Mouse (Mus musculus) left cerebral cortex, postnatal 4 days (tissue): ENCODE results near the gene Msmo1. TPM values are rescaled to one million over a fixed set of nuclear protein-coding genes. Genes with fewer than 3 reads are reported as not detected.

ENCODE experiments used
- DNase-seq: peaks from one replicate; pipeline ENCODE4 v3.0.0-alpha.2; 2022
- intact Hi-C: fragments of 180-260 bp; cut with DNase I; formaldehyde crosslinking; loops from one replicate; pipeline ENCODE4 v1.15.1; 2025
- total RNA-seq, 2 experiments: library from RNA; stranded (reverse); gene quantifications; 2 replicates each; pipeline ENCODE4 v1.2.3; 2021

The Msmo1 gene
- total RNA-seq, 2 experiments from 2014 or later, result 123 to 129 TPM

DNA sequence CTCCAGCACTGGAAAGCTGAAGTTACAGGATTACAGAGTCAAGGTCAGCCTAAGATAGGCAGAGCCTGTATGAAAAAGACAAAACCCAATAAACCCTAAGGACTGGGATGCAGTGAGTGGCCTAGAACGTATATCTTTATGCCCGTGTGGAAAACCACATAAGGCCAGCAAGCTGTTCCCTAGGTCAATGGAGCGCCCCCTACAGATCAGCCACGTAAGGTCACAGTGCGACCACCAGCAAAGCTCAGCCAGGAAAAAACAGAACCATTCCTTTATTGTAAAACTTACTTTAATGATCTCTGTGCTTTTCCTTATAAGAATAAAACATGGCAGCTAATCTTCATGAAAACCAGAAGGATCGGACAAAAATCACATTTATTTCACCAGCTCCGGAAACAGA, 15.7 kb downstream of the Msmo1 start:
- intact Hi-C loops, result no loop called here

DNA sequence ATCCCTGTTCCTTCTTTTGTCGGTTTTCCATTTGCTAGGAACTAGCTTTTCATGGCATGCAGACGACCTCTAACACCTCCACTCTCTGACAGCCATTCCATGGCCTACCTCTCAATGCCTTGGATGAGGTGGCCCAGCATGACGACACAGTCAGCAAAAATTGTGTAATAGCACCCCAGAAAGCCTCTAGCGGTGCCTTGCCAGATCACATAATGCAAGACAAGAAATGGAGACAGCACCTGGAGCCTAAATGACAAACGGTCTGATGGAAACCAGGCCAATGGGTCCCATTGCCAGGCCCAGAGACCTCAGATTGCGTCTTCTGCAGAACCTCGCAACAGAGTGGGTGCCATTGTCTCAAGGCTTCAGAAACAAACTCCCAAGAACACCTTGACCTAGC, 21.1 kb downstream of the Msmo1 start:
- intact Hi-C loops, result no loop called here

More for the DNA sequence above, 15.7 kb downstream of the Msmo1 start:
- DNase-seq, result no peak

DNA sequence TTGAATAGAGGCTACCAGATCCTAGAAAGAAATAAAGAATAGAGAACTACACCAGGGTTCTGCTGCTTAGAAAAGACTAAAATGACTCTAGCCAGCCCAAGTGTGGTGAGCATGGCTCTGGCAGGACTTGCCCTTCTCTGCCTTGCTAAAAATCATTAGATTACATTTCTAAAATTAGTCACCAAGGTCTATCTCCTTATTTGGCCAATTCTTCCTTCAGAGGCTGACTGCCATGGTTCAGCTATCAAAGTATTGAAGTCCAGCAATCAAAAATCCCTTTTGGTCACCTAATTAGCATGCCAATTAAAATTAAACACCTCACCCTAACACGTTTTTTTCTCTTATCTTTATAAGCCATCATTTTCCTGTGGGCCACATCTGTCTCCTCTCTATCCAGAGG, 22.0 kb downstream of the Msmo1 start:
- intact Hi-C loops, result no loop called here
- no peak for DNase-seq

More for the DNA sequence above, 21.1 kb downstream of the Msmo1 start:
- DNase-seq, result no peak

DNA sequence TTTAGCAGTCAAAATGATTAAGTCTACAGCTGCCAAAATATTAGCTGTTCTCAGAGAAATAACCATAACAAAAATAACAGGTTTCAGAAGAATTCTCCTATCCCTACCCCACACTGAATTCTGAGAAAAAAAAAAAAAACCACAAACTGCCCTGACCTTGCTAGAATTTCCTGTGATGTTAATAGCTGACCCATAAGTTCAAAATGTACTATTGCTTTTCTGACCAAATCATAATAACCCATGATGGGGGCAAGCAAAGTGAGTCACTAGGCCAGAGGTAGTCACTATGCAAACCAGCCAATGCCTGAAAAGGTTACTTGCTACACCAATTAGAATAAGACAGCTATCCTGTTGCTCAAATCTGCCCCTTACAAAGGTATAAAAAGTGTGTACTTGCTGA, 26.1 kb downstream of the Msmo1 start:
- intact Hi-C loops, result no loop called here
- no peak for DNase-seq

DNA sequence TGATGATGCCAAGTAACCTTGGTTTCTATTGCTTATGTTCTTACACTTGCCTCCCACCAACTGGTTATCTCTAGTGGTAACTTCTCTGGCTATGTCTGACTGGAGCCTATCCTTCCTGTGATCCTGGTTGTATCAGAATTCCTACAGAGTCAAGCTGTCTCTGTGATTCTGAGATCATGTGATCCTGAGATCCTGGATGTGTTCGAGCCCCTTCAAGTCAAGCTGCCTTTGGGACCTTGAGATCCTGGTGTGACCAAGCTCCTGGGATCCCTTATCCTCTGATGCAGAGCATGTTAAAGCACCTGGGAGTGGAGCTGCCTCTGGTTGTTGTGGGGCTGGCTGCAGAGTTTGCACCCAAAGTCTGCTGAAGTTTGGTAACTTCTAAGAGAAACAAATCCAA, 30.4 kb downstream of the Msmo1 start:
- intact Hi-C loops, result no loop called here
- DNase-seq, result no peak

DNA sequence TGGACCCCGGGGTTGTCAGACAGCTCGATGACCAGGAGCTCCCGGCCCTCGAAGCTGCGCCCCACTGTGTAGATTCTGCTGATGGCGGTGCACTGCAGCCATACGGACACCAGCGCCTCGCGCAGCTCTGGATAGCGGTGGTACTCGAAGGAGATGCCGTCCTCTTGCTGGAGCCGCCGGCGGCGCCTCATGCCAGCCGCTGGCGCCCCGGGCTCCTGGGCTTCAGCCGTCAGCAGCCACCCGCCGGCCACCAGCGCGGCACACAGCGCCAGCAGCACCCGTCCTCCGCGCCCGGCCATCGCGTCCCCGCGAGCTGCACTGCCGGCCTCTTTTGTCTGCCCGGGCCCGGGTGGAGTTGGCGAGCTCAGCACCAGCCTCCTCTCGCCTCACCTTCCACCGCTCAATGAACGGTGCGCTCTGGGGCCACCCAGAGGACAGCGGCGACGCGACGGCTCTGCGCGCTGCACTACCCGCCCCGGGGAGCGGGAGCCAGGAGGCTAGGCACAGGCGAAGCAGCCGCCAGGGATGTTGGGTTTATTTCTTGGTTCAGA, 40.9 kb downstream of the Msmo1 start, which contains the start of gene Cpe:
TSS of gene Cpe (minus strand) at position 404 of the 551 bp plus-strand sequence.
- peak; percentile 91 for DNase-seq
- intact Hi-C loops, result no loop called here

DNA sequence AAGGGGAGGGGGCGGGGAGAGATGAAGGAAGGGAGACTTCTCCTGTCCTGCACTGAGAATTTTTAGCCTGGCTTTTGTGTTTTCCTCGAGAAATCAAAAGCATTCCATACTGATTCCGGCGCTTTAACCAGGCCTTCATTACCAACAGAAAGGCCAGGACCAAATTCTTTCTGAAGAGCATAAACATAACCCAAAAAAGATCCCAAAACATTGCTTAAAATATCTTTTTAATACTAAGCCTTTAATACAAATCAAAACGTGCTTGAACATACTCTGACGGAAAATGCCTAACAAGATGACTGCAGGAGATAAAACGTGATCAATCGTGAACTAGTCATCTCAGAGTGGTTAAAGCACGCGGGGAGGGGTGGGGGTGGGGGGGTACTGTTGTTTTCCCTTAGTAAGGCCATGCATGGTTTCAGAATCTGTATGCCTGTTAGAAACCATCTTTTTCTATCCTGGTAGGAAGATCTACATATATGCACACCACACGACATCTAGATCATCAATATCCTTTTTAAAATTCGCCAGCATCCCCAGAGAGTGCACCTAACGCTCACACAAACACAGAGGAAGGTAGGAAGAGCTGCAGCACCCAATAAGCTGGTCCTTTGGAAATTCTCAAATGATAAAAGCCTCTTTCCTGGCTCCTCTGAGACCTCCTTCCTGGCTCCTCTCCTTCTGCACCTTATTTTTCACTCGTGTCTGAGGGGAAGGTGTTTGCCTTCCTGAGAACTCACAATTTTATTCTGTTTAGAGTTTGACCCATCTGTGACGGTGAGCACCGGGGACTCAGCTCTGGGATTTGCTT, 41.8 kb downstream of the Msmo1 start:
- intact Hi-C loops, result loop anchor here (1.0 kb wide), 1 partner anchor 73 kb away; no protein-coding TSS in a partner anchor
- no peak for DNase-seq

DNA sequence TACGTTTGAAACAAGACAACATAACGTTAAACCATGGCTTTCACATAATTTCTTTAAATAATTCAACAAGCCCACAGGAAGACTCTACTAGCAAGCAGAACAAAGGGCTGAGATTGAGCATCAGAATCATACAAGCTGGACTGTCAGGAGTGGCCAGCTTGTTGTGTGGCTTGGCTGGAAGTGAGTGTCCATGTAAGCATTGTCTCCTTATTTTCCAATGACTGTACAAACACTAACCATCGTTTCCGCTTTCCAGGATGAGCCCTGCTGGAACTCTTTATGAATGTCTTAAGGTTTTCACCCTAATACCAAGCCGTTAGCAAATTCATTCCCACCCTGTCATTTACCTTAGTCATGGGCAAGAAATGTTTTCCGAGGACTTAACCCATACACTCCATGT, 42.7 kb downstream of the Msmo1 start:
- intact Hi-C loops, result loop anchor here (1.0 kb wide), 1 partner anchor 73 kb away; no protein-coding TSS in a partner anchor
- DNase-seq, result no peak

DNA sequence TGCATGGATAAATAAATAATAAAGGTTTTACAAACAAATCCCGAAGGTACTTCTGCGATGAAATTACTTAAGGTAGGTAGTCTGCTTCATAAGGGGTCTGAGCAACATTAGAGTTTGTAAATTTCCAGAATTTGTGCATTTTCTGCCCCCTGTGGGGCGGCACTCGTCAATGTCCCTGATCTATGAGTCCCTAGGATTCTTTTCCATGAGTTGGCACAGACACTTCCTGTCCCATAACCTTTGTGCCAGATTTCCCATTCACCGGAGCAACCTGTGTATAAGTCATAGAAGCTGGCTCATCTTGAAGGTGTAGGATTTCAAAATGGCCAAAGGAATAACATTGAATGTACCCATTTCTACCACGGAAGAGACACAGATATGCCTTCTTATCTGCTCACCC, 43.3 kb downstream of the Msmo1 start:
- intact Hi-C loops, result no loop called here
- no peak for DNase-seq

DNA sequence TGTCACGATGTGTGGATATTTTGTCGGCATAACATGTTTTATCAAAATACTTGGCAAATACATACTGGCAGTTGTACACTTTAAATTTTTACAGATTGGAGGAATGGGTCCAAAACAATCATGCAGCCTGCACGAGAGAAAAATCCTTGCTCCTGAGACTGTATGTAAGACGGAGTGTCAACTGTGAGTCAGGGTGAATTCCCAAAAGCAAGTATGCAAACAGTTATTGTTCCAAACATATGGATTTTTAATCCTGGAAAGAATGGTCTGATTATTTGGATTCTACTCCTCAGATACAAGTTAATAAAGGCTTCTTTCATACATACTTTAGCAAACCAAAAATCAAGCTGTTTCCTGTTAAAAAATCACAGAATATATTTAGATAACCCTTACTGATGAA, 44.9 kb downstream of the Msmo1 start:
- DNase-seq, result no peak
- intact Hi-C loops, result no loop called here

DNA sequence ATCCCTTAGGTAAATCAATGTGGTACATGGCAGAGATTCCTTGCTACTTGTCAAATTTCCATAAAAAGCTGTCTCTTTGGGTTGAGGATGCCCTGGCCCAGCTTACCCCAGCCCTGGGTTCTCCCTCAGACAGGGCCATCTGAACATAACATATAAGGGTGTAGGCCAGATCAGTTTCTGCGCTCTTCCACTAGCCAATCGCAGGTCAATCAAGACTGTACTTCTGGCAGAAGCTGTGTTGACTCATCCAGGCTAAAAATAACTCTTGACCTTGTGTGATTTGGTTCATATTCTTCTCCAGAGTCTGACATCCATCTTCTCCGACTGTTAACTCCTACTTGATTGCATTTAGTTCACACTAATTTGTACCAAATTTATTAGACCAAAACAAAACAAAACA, 45.4 kb downstream of the Msmo1 start:
- intact Hi-C loops, result no loop called here
- DNase-seq, result no peak

DNA sequence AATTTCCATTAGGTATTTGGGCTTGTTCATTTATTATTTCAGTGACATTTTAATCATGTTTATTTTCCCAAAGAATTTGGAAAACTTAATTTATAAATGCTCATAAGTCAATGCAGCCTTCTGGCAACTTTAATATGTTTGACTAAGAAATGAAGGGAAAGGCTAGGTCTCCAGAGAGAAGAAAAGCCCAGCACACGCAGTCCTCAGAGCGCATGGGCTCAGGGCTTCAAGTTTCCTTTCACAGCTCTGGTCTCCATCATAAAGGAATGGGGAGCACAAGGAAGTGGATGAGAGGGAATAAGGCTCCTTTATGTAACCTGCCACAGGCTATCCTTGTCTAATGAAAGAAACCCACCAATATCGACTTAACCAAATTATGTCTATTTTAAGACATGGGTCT, 51.1 kb downstream of the Msmo1 start:
- intact Hi-C loops, result no loop called here
- no peak for DNase-seq

DNA sequence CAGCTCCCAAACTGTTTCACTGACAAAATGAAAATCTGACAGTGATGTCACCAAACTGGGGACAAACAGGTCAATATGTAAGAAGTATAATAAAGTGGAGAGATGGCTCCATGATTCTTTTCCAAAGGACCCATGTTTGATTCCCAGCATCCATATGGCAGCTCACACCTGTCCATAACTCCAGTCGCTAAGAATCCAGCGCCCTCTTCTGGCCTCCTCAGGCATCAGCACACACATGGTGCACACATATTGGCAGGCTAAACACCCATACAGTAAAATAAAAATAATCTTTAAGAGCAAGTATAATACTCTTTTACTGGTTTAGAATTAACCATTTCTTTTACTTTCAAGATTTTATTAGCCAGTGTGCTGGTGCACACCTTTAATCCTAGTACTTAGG, 57.2 kb downstream of the Msmo1 start:
- intact Hi-C loops, result no loop called here
- no peak for DNase-seq

DNA sequence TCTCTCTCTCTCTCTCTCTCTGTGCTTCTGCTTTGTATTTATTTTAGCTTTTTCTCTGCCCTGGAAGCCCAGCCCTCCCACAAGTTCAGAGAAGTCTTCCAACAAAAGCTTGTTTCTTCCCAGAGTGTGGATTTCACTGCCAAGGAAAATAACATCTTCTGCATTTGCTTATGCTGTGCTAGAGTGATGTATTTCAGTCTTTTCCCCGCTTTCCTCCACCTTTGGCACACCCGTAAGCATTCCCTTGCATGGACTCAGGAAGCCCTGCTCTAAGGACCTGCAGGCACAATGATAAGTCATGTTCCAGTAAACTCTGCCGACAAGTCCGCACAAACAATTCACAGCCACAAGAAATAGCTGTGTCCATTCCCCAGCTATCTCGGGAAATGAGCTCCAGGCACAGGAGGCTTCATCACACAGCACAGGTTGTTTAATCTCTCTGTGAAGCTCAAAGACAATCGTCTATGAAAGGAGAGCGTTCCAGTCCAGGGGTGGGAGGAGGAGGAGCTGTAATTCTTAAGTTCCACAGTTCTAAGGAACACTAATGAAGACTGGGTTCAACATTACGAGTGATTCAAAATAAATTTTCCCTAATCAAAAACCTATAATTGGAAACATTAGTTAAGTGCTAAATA, 58.5 kb downstream of the Msmo1 start:
- intact Hi-C loops, result no loop called here
- DNase-seq, result no peak

DNA sequence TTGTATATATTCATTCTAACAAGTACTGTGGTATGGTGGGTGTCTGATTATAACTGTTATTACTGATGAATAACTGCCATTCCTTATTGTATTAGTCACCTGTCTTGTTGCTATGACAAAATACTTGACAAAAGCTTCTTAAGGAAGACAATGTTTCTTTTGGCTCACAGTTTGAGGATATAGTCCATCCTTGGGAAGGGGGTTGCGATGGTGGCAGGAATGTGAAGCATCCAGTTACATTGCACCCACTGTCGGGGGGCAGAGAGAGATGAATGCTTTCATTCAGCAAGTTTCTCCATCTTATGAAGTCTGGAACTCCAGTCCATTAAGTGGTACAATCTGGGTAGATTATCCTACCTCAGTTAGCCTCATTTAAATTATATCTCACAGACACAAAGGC, 60.7 kb downstream of the Msmo1 start:
- intact Hi-C loops, result no loop called here

DNA sequence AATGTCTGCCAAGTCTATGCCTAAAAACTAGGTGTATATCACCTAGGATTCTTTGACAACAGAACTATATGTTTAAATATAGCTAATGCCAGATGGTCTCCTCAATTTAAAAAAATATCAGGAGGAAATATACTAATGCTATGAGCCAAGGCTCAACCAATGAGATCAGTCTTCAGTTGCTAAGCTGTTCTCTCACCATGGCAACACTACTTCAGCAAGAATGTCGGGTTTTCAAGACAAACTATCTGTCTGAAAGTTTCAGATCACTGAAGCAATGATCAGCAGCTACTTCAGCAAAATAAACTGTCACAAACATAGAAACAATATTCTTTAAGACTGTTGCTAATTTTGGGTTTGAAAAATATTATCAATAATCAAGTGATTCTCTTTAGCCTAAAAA, 61.7 kb downstream of the Msmo1 start:
- intact Hi-C loops, result no loop called here
- DNase-seq, result no peak

More for the DNA sequence above, 60.7 kb downstream of the Msmo1 start:
- DNase-seq, result no peak

Other genes starting within 250 kb of the Msmo1 start
- 100 to 1,000 TPM; 839 to 915 TPM for gene Cpe, start 40.7 kb downstream of the Msmo1 start, total RNA-seq
- gene Klhl2, start 116.2 kb upstream of the Msmo1 start, total RNA-seq, result 100 to 1,000 TPM in 1 of 2 experiments, 10 to 100 TPM in 1; 97.3 to 103 TPM
- gene Tmem192, start 213.4 kb upstream of the Msmo1 start, total RNA-seq, result 10 to 100 TPM; 14.1 to 18.7 TPM